Mouse (Mus musculus) cortical plate, adult 2 months (tissue): Measurements from ENCODE around the gene Adora1.

Experiments used
- CTCF ChIP-seq: fragments of 200-500 bp; IDR thresholded peaks from 2 replicates; pipeline ENCODE4 v1.5.1; 2011; ENCODE audit warnings: mild to moderate bottlenecking, control low read depth, low read length; ENCODE audit not compliant: insufficient read depth; ENCODE audit errors: extremely low read depth
- POLR2A ChIP-seq: fragments of 200-500 bp; IDR thresholded peaks from 2 replicates; pipeline ENCODE4 v1.6.1; 2011; ENCODE audit warnings: mild to moderate bottlenecking, low read length, control low read depth; ENCODE audit not compliant: insufficient read depth; ENCODE audit errors: extremely low read depth

GRCm38 (mm10) chr1:134270026-134270425 lies 34.8 kb upstream of the Adora1 start:
- TF ChIP-seq CTCF (no peak), POLR2A (no peak)
